Mouse (Mus musculus): Measurements from ENCODE around the gene Tram2. TPM values are rescaled to one million over a fixed set of nuclear protein-coding genes. Genes with fewer than 3 reads are reported as not detected.

Tram2 gene
- polyA plus RNA-seq, 1 experiment from 2014 or later: 7.2 TPM

GRCm38 (mm10) chr1:21033065-21033791 is 45.8 kb downstream of the Tram2 start:
- Histone ChIP-seq H3K9me3 (replicated peaks; ENCODE audit: low read length) (no peaks in the 10 kb centered on the region), H3K36me3 (ENCODE audit: insufficient read depth, low read length) (peaks cover 10% of the 10 kb centered on the region; the same call in 1 of the 2 replicates), H3K27me3 (ENCODE audit: insufficient read depth, low read length) (no peaks in the 10 kb centered on the region), H3K4me1 (replicated peaks; ENCODE audit: insufficient read depth, low read length) (no peaks in the 10 kb centered on the region), H3K4me3 (replicated peaks; ENCODE audit: low read depth, low read length) (no peak overlapping the region), H3K27ac (no peak overlapping the region), H3K4me2 (ENCODE audit: low read length) (no peak overlapping the region), H3K9ac (ENCODE audit: low read depth, low read length) (no peak overlapping the region)
- TF ChIP-seq CTCF (IDR thresholded peaks at IDR 0.05; ENCODE audit: low read depth): no peak
- ATAC-seq (replicated peaks; ENCODE audit: low FRiP score, low read depth) (no peak), DNase-seq (ENCODE audit: low spot score) (no peak)
- WGBS: 83% methylated on average over 11 of the region's 11 CpGs

DNA sequence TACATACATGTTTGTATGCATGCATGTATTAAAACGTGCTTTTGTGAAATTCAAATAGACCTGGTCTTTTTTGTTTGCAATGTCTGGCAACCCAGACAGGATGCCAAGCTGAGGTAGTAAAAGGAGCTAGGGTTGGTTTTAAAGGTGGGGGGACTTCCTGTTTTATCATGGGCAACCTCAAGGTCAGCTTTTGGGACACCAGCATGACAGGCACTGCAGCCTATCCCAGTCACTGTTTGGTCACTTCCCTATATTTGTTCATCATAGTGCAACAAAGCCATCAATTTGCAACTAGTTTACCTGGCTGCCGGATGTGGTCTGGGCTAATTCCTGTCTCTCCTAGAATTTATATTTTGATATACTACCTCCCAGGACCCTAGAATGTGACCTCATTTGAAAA is 47.4 kb downstream of the Tram2 start:
- Histone ChIP-seq H3K9ac (ENCODE audit: low read depth, low read length) (no peak overlapping the region), H3K36me3 (ENCODE audit: insufficient read depth, low read length) (peaks cover 5% of the 10 kb centered on the region; the same call in 1 of the 2 replicates), H3K27ac (no peak overlapping the region), H3K4me2 (ENCODE audit: low read length) (no peak overlapping the region), H3K4me3 (replicated peaks; ENCODE audit: low read depth, low read length) (no peak overlapping the region), H3K27me3 (ENCODE audit: insufficient read depth, low read length) (no peaks in the 10 kb centered on the region), H3K9me3 (replicated peaks; ENCODE audit: low read length) (no peaks in the 10 kb centered on the region), H3K4me1 (replicated peaks; ENCODE audit: insufficient read depth, low read length) (no peaks in the 10 kb centered on the region)
- 92% methylated on average over 2 of the region's 2 CpGs for WGBS
- ATAC-seq (replicated peaks; ENCODE audit: low FRiP score, low read depth) (no peak), DNase-seq (ENCODE audit: low spot score) (no peak)
- TF ChIP-seq CTCF (IDR thresholded peaks at IDR 0.05; ENCODE audit: low read depth): no peak

- H3K27me3 ChIP-seq (ENCODE audit: insufficient read depth, low read length): no peaks in the 10 kb centered on the region
- no peak overlapping the region for H3K27ac ChIP-seq
- H3K36me3 ChIP-seq (ENCODE audit: insufficient read depth, low read length): no peaks in the 10 kb centered on the region
- 93% methylated on average over 4 of the region's 4 CpGs for WGBS
- no peaks in the 10 kb centered on the region for H3K4me1 ChIP-seq (replicated peaks; ENCODE audit: insufficient read depth, low read length)
- DNase-seq (ENCODE audit: low spot score) (no peak), ATAC-seq (replicated peaks; ENCODE audit: low FRiP score, low read depth) (no peak)
- H3K9me3 ChIP-seq (replicated peaks; ENCODE audit: low read length): no peaks in the 10 kb centered on the region
- H3K4me2 ChIP-seq (ENCODE audit: low read length): no peak overlapping the region
- no peak for TF ChIP-seq CTCF (IDR thresholded peaks at IDR 0.05; ENCODE audit: low read depth)
- no peak overlapping the region for H3K4me3 ChIP-seq (replicated peaks; ENCODE audit: low read depth, low read length)
- H3K9ac ChIP-seq (ENCODE audit: low read depth, low read length): no peak overlapping the region
Observed at GRCm38 (mm10) chr1:21029000-21029399, 50.0 kb downstream of the Tram2 start.

DNA sequence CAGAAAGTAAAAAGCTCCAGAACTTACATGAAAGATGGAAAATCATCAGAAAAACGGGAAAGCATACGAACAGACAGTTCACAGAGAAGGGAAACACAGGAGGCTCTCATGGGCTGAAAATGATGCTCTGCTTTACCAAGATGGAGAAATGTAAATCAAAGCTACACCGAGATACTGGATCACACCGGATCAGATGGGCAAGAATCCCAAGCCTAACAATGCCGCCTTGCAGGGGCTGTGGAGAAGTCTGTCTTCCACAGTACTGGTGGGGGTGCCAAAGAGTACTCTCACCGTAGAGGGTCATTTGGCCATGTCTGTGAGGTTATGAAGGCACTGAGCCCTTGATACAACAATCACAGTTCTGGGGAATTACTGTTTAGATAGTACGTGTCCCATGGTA is 52.5 kb downstream of the Tram2 start:
- 79% methylated on average over 7 of the region's 7 CpGs for WGBS
- no peak overlapping the region for H3K4me3 ChIP-seq (replicated peaks; ENCODE audit: low read depth, low read length)
- H3K27ac ChIP-seq: no peak overlapping the region
- DNase-seq (ENCODE audit: low spot score): no peak
- no peaks in the 10 kb centered on the region for H3K27me3 ChIP-seq (ENCODE audit: insufficient read depth, low read length)
- H3K9ac ChIP-seq (ENCODE audit: low read depth, low read length): no peak overlapping the region
- no peaks in the 10 kb centered on the region for H3K4me1 ChIP-seq (replicated peaks; ENCODE audit: insufficient read depth, low read length)
- TF ChIP-seq CTCF (IDR thresholded peaks at IDR 0.05; ENCODE audit: low read depth): no peak
- 0 out of 2 replicates have a peak, but pooled peaks cover 2% of the 10 kb centered on the region for H3K36me3 ChIP-seq (ENCODE audit: insufficient read depth, low read length)
- ATAC-seq (replicated peaks; ENCODE audit: low FRiP score, low read depth): no peak
- no peak overlapping the region for H3K4me2 ChIP-seq (ENCODE audit: low read length)
- no peaks in the 10 kb centered on the region for H3K9me3 ChIP-seq (replicated peaks; ENCODE audit: low read length)

DNA sequence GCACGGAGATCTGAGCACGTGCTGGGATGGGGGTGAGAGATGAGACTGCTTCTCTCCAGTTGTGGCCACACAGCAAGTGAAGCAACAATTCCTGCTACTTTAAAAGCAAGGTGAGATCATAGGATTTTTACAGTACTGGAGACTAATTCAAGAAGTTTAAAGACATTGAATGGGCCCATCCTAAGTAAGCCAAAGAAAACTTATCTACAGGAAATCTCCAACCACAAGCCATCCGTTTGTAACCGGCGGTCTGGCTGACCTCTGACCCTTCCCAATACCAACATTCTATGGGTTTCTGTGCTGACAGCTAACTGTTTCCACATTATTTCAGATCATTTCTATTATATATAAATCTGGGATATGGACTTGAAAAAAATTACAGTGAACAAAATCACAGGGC is 53.8 kb downstream of the Tram2 start:
- no peak overlapping the region for H3K27ac ChIP-seq
- no peaks in the 10 kb centered on the region for H3K27me3 ChIP-seq (ENCODE audit: insufficient read depth, low read length)
- H3K36me3 ChIP-seq (ENCODE audit: insufficient read depth, low read length): 0 out of 2 replicates have a peak, but pooled peaks cover 2% of the 10 kb centered on the region
- no peaks in the 10 kb centered on the region for H3K9me3 ChIP-seq (replicated peaks; ENCODE audit: low read length)
- WGBS: 64% methylated on average over 5 of the region's 5 CpGs
- DNase-seq (ENCODE audit: low spot score) (no peak), ATAC-seq (replicated peaks; ENCODE audit: low FRiP score, low read depth) (no peak)
- no peak for TF ChIP-seq CTCF (IDR thresholded peaks at IDR 0.05; ENCODE audit: low read depth)
- H3K4me2 ChIP-seq (ENCODE audit: low read length): no peak overlapping the region
- H3K4me3 ChIP-seq (replicated peaks; ENCODE audit: low read depth, low read length): no peak overlapping the region
- no peak overlapping the region for H3K9ac ChIP-seq (ENCODE audit: low read depth, low read length)
- no peaks in the 10 kb centered on the region for H3K4me1 ChIP-seq (replicated peaks; ENCODE audit: insufficient read depth, low read length)

DNA sequence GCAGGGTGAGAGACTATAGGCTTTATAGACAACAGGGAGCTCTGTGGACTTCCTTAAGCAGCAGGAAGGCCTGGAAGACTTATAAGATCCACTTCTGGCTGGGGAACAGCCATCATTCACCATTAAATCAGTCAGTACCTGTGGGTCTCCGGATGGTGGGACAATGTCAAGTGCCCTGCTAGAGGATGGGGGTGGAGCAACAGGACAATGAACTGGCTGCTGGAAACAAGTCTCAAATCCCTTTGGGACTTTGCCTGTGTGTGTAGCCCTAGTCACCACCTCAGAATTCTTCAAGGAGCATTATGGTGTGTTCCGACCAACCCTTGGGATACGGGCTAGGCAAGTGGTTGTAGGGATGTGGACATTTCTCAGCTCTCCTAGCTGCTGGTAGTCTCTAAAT is 55.9 kb downstream of the Tram2 start:
- H3K9me3 ChIP-seq (replicated peaks; ENCODE audit: low read length): no peaks in the 10 kb centered on the region
- no peaks in the 10 kb centered on the region for H3K27me3 ChIP-seq (ENCODE audit: insufficient read depth, low read length)
- no peak for ATAC-seq (replicated peaks; ENCODE audit: low FRiP score, low read depth)
- no peaks in the 10 kb centered on the region for H3K4me1 ChIP-seq (replicated peaks; ENCODE audit: insufficient read depth, low read length)
- no peak overlapping the region for H3K4me3 ChIP-seq (replicated peaks; ENCODE audit: low read depth, low read length)
- H3K9ac ChIP-seq (ENCODE audit: low read depth, low read length): no peak overlapping the region
- H3K4me2 ChIP-seq (ENCODE audit: low read length): no peak overlapping the region
- DNase-seq (ENCODE audit: low spot score): no peak
- 0 out of 2 replicates have a peak, but pooled peaks cover 2% of the 10 kb centered on the region for H3K36me3 ChIP-seq (ENCODE audit: insufficient read depth, low read length)
- 83% methylated on average over 3 of the region's 3 CpGs for WGBS
- H3K27ac ChIP-seq: no peak overlapping the region
- TF ChIP-seq CTCF (IDR thresholded peaks at IDR 0.05; ENCODE audit: low read depth): no peak

Data from kidney, postnatal 0 days (tissue).